Mouse (Mus musculus): ENCODE data around the gene Ccdc182. TPM values are rescaled to one million over a fixed set of nuclear protein-coding genes. Genes with fewer than 3 reads are reported as not detected.

The Ccdc182 gene
- total and polyA plus RNA-seq, 2 experiments from 2014 or later = not detected

DNA sequence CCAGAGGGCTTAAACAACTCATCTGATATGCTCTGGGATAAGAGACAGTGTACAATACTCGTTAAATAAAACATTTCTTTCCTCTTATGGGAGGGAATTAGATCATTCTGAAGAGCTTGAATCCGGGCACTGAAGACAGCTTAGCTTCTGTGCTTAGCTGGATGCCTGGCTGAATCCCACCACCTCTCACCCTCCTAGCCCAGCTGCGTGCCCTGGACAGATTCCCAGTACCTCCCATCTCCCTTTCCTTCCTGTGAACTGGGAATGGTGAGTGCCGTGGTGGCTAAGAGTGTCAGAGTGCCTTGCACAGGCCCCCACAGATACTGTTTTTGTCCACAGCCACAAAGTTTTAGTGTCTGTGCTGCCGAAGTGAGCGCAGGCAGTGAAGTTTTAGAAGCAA is 27.5 kb upstream of the Ccdc182 start:
- DNase-seq (ENCODE audit: low spot score) = peak; percentile 60
- no peak for TF ChIP-seq CTCF (IDR thresholded peaks at IDR 0.05; ENCODE audit: low read depth)
- Histone ChIP-seq H3K27ac (no peak overlapping the region; the same call in 1 of the 2 replicates), H3K36me3 (ENCODE audit: insufficient read depth, low read length) (no peaks in the 10 kb centered on the region), H3K4me1 (ENCODE audit: insufficient read depth, low read length) (peaks cover 9% of the 10 kb centered on the region; the same call in 1 of the 2 replicates), H3K27me3 (ENCODE audit: insufficient read depth, low read length) (no peaks in the 10 kb centered on the region), H3K4me2 (ENCODE audit: low read depth, low read length) (no peak overlapping the region), H3K9me3 (ENCODE audit: low read length) (no peaks in the 10 kb centered on the region), H3K9ac (replicated peaks; ENCODE audit: low read length) (no peak overlapping the region), H3K4me3 (ENCODE audit: low read length) (no peak overlapping the region)
- 34% methylated on average over 6 of the region's 6 CpGs for WGBS
- ATAC-seq = no peak

DNA sequence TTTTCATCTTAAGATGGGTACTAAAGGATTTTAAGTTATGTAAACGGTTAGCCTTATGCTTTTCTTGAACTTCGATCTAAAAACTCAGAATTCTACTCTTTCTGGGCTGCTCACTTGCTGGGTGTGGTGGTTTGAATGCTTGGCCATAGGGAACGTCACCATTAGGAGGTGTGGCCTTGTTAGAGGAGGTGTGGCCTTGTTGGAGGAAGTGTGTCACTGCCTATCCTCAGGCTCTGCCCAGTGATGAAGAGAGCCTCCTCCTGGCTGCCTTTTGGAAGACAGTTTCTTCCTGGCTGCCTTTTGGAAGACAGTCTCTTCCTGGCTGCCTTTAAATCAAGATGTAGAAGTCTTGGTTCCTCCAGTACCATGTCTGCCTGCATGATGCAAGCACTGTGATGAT is 22.0 kb upstream of the Ccdc182 start:
- Histone ChIP-seq H3K4me1 (ENCODE audit: insufficient read depth, low read length) (peaks cover 30% of the 10 kb centered on the region), H3K36me3 (ENCODE audit: insufficient read depth, low read length) (no peaks in the 10 kb centered on the region), H3K27ac (no peak overlapping the region), H3K9ac (replicated peaks; ENCODE audit: low read length) (no peak overlapping the region), H3K9me3 (ENCODE audit: low read length) (no peaks in the 10 kb centered on the region), H3K27me3 (ENCODE audit: insufficient read depth, low read length) (no peaks in the 10 kb centered on the region), H3K4me2 (ENCODE audit: low read depth, low read length) (no peak overlapping the region), H3K4me3 (ENCODE audit: low read length) (no peak overlapping the region)
- 76% methylated on average over 3 of the region's 3 CpGs for WGBS
- TF ChIP-seq CTCF (IDR thresholded peaks at IDR 0.05; ENCODE audit: low read depth) = no peak
- DNase-seq (ENCODE audit: low spot score) (no peak), ATAC-seq (no peak)

DNA sequence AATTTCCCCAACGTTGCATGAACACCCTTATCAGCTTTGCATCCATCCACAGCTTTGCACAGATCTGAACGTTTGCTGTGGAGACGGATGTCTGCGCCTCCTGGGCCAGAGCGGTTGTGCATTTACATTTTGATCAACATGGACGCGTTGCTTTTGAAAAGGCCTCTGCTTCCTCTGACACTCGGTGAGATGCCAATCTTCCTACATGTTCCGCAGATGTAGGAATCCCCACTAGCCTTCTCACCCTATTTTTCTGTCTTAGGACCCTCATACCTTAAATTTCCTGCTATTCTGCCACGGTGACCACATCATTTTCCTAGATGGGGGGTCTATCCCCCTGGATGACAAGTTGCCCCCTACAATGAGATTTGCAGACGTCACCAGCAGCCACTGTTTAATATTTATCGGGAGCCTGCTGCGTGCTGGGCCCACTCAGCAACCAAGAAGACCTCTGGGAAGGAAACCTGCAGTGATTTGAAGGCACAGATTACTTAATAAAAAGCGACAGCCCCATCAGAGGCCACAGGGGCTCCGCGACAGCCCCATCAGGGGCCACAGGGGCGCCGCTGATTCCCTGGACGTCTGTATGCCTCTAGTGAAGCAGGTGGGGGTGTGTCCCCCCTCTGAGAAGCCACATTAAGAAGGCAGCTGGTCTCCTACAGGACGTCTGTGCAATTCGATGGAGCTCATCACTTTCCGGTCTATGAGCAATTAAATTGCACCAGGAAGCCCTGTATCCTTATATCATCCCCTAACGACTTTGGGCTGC is 19.6 kb upstream of the Ccdc182 start:
- TF ChIP-seq CTCF (IDR thresholded peaks at IDR 0.05; ENCODE audit: low read depth) = no peak
- Histone ChIP-seq H3K9me3 (ENCODE audit: low read length) (no peaks in the 10 kb centered on the region), H3K4me3 (ENCODE audit: low read length) (no peak overlapping the region), H3K27me3 (ENCODE audit: insufficient read depth, low read length) (no peaks in the 10 kb centered on the region), H3K9ac (replicated peaks; ENCODE audit: low read length) (no peak overlapping the region), H3K4me2 (ENCODE audit: low read depth, low read length) (0 out of 2 replicates have a peak overlapping the region, but pooled peaks have one; percentile 14), H3K4me1 (ENCODE audit: insufficient read depth, low read length) (peaks cover 28% of the 10 kb centered on the region), H3K36me3 (ENCODE audit: insufficient read depth, low read length) (no peaks in the 10 kb centered on the region), H3K27ac (peak overlapping the region; percentile 79)
- no peak for DNase-seq (ENCODE audit: low spot score)
- no peak for ATAC-seq
- 17% methylated on average over 23 of the region's 23 CpGs for WGBS

DNA sequence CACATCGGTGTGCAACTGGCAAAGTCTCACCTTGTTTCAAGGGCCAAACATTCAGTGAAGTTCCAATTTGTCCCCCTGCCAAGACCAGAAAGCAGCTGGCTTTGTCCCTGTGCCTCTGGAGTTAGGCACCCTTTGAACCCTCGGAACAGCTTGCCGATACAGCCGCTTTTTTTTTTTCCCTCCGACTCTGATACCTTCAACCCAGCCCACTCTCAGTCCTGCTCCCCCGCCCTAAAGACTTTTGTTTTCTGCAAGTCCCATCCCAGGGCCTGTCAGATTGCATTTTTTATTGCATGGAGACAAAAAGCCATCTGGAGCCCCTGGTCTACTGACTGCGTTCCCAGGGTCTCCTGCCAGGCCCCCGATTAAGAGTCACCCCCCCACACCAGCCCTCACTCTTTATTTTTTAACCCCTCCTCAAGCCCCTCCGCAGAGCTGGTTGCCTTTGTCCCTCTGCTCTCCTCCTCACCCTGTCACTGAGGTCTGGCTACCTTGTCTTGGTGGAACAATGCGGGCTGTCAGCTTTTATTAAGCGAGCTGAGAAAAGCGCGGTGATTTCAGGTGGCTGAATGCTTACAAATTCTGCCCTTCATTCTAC is 18.9 kb upstream of the Ccdc182 start:
- peak overlapping the region; percentile 79 for H3K27ac ChIP-seq
- peaks cover 28% of the 10 kb centered on the region for H3K4me1 ChIP-seq (ENCODE audit: insufficient read depth, low read length)

DNA sequence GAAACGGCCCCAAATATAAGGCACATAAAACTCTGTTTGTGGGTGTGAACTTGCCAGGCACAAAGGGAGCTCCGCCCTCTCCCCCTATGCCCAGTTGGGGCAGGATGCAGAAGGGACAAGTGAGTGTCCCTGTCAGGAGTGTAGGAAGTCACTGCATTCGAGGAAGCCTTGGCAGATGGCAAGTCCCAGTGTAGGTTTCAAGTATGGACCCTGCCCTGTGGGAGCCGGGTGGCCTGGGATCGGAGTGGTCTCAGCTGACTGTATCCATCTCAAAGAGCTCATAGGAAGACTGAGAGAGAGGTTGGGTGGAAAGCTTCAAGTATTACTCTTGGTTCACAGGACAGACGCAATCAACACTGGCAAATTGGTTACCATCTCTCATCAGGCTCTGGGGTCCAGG is 17.9 kb upstream of the Ccdc182 start:
- H3K4me2 ChIP-seq (ENCODE audit: low read depth, low read length) = no peak overlapping the region
- H3K9ac ChIP-seq (replicated peaks; ENCODE audit: low read length) = no peak overlapping the region
- no peaks in the 10 kb centered on the region for H3K36me3 ChIP-seq (ENCODE audit: insufficient read depth, low read length)
- H3K4me1 ChIP-seq (ENCODE audit: insufficient read depth, low read length) = peaks cover 28% of the 10 kb centered on the region
- 31% methylated on average over 6 of the region's 6 CpGs for WGBS
- DNase-seq (ENCODE audit: low spot score) (no peak), ATAC-seq (peak; percentile 27; the same call in 1 of the 2 replicates)
- H3K4me3 ChIP-seq (ENCODE audit: low read length) = no peak overlapping the region
- no peaks in the 10 kb centered on the region for H3K27me3 ChIP-seq (ENCODE audit: insufficient read depth, low read length)
- TF ChIP-seq CTCF (IDR thresholded peaks at IDR 0.05; ENCODE audit: low read depth) = no peak
- H3K9me3 ChIP-seq (ENCODE audit: low read length) = no peaks in the 10 kb centered on the region
- H3K27ac ChIP-seq = peak overlapping the region; percentile 79

More for the DNA sequence above, 18.9 kb upstream of the Ccdc182 start:
- no peak for TF ChIP-seq CTCF (IDR thresholded peaks at IDR 0.05; ENCODE audit: low read depth)
- DNase-seq (ENCODE audit: low spot score) (peak; percentile 80), ATAC-seq (peak; percentile 54)
- no peaks in the 10 kb centered on the region for H3K36me3 ChIP-seq (ENCODE audit: insufficient read depth, low read length)
- no peaks in the 10 kb centered on the region for H3K9me3 ChIP-seq (ENCODE audit: low read length)
- no peak overlapping the region for H3K9ac ChIP-seq (replicated peaks; ENCODE audit: low read length)
- WGBS = 9% methylated on average over 13 of the region's 13 CpGs
- no peaks in the 10 kb centered on the region for H3K27me3 ChIP-seq (ENCODE audit: insufficient read depth, low read length)
- H3K4me2 ChIP-seq (ENCODE audit: low read depth, low read length) = 0 out of 2 replicates have a peak overlapping the region, but pooled peaks have one; percentile 14
- H3K4me3 ChIP-seq (ENCODE audit: low read length) = no peak overlapping the region

DNA sequence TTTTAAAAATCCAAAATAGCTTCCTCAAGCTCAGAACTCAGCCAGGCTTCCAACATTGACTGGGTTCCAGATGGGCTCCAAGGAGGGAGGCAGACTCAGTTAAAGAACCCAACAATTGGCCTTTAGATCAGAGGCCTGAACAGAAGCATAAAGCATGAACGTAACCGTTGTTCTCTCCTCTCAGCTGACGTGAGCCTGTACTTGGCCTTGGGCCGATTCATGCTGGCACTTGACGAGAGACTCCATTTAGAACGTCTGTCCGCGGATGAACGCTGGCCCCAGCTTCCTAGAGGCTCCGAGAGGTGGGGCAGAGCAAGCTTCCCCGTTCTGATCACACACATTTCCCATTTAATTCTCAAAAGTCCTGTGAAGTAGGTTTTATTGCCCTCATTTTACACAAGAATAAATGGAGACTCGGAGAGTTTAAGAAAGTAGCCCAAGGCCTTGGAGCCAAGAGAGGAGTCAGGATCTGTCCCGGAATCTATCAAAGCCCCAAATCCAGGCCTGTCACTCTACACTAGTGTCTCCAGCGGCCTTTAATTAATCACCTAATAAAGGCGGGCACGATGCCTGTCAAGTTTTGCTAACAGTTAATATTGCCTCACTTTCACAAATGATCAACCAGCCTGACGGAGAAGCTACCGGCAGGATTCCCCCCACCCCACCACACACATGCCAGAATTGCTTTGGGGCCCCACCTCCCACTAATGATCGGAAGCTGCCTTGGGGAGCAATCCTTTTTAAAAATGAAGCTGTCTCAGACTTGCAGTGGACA is 17.1 kb upstream of the Ccdc182 start:
- 19% methylated on average over 19 of the region's 19 CpGs for WGBS
- ATAC-seq (peak; percentile 58), DNase-seq (ENCODE audit: low spot score) (peak; percentile 90)
- Histone ChIP-seq H3K4me3 (ENCODE audit: low read length) (no peak overlapping the region), H3K4me1 (ENCODE audit: insufficient read depth, low read length) (peaks cover 28% of the 10 kb centered on the region), H3K9ac (replicated peaks; ENCODE audit: low read length) (no peak overlapping the region), H3K27me3 (ENCODE audit: insufficient read depth, low read length) (no peaks in the 10 kb centered on the region), H3K4me2 (ENCODE audit: low read depth, low read length) (no peak overlapping the region), H3K36me3 (ENCODE audit: insufficient read depth, low read length) (no peaks in the 10 kb centered on the region), H3K27ac (peak overlapping the region; percentile 79), H3K9me3 (ENCODE audit: low read length) (no peaks in the 10 kb centered on the region)
- TF ChIP-seq CTCF (IDR thresholded peaks at IDR 0.05; ENCODE audit: low read depth) = no peak
